Mouse (Mus musculus): ENCODE results near the gene Klhl10. TPM values are rescaled to one million over a fixed set of nuclear protein-coding genes. Genes with fewer than 3 reads are reported as not detected.

Gene Klhl10
- polyA plus RNA-seq, 1 experiment from 2014 or later: 0.80 TPM

DNA sequence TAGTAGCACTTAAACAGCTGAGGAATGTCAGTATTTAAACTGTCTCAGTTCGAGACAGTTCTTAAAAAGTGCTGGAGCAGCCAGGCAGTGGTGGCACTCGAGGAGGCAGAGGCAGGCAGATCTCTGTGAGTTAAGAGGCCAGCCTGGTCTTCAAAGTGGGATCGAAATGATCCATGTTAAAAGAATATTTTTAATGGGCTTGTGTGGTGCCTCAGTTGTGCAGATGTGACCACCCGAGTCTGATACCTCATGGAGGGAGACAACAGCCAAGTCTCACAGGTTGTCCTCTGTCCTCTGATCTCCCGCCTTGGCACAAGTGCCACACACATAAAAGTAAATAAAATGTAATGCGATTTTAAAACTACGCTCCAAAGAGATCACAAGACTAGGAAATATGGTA lies 43.2 kb upstream of the Klhl10 start:
- Histone ChIP-seq H3K4me1 (replicated peaks; ENCODE audit: control insufficient read depth, insufficient read depth, low read length) (peaks cover 28% of the 10 kb centered on the region), H3K4me2 (ENCODE audit: low read length) (no peak overlapping the region), H3K27me3 (replicated peaks; ENCODE audit: control insufficient read depth, insufficient read depth, low read length) (peaks cover 6% of the 10 kb centered on the region; the same call in 1 of the 2 replicates), H3K27ac (ENCODE audit: low read length) (no peak overlapping the region), H3K36me3 (ENCODE audit: control insufficient read depth, insufficient read depth) (no peaks in the 10 kb centered on the region), H3K4me3 (replicated peaks; ENCODE audit: low read length) (no peak overlapping the region), H3K9me3 (ENCODE audit: control insufficient read depth, low read length) (no peaks in the 10 kb centered on the region), H3K9ac (replicated peaks; ENCODE audit: low read depth, low read length) (no peak overlapping the region)
- no peak for ATAC-seq
- 95% methylated on average over 7 of the region's 7 CpGs for WGBS

DNA sequence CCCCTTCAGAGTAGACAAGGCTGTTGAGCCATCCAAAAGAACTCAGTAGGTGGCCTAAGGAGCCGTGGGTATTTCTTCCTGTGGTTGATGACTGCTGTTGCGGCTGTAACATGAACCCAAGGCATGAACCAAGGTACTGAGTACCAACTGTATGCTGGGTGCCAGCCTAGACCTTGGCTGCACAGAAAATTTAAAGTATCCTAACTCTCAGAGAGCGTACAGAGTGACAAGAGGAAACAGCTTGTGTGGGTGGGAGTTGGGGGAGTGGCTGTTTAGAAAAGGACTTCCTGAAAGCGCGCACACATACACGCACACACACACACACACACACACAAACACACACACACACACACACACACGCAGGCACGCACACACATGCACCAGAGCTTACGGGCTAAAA lies 42.4 kb upstream of the Klhl10 start:
- no peaks in the 10 kb centered on the region for H3K36me3 ChIP-seq (ENCODE audit: control insufficient read depth, insufficient read depth)
- H3K4me2 ChIP-seq (ENCODE audit: low read length): no peak overlapping the region
- no peaks in the 10 kb centered on the region for H3K9me3 ChIP-seq (ENCODE audit: control insufficient read depth, low read length)
- WGBS: 79% methylated on average over 9 of the region's 9 CpGs
- H3K4me3 ChIP-seq (replicated peaks; ENCODE audit: low read length): no peak overlapping the region
- H3K27ac ChIP-seq (ENCODE audit: low read length): no peak overlapping the region
- H3K4me1 ChIP-seq (replicated peaks; ENCODE audit: control insufficient read depth, insufficient read depth, low read length): peaks cover 28% of the 10 kb centered on the region
- no peak overlapping the region for H3K9ac ChIP-seq (replicated peaks; ENCODE audit: low read depth, low read length)
- ATAC-seq: no peak
- peaks cover 6% of the 10 kb centered on the region; the same call in 1 of the 2 replicates for H3K27me3 ChIP-seq (replicated peaks; ENCODE audit: control insufficient read depth, insufficient read depth, low read length)

DNA sequence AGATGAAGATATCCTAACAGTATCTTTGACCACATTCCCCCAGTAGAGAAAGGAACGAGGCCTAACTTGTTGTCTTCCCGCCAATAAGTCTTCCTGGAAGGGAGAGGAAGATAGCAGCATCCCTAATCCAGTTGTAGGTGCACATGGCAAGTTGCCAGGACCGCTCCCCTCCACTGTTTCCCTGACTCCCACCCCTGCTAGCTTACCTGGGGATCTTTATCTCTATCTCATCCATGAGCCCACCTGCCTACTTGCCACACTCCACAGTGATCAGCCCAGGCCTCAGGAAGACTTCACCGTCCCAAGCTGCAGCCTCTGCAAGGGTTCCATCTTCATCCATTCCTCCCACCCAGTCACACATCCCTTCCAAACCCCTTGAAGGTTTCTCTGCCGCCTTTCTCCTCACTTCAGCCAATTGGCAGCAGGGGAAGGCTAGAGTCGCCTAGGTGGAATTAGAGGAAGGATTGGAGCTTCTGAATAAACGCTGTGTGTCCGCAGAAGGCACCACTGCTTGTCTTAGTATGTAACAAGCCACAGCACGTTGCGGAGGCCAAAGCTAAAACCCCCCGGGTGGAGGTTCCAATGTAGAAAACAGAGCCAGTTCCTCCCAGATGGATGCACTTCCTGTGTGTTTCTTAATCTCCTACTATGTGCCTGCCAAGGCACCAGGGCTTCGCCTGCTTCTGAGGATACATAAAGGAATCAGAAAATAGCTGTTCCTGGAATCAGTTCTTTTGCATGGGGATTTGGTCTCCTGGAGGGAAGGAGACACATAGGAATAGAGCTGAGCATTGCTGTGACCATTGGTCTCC lies 41.8 kb upstream of the Klhl10 start:
- Histone ChIP-seq H3K4me1 (replicated peaks; ENCODE audit: control insufficient read depth, insufficient read depth, low read length) (peaks cover 25% of the 10 kb centered on the region), H3K4me3 (replicated peaks; ENCODE audit: low read length) (no peak overlapping the region), H3K9ac (replicated peaks; ENCODE audit: low read depth, low read length) (no peak overlapping the region), H3K36me3 (ENCODE audit: control insufficient read depth, insufficient read depth) (no peaks in the 10 kb centered on the region), H3K4me2 (ENCODE audit: low read length) (no peak overlapping the region), H3K27ac (ENCODE audit: low read length) (no peak overlapping the region), H3K27me3 (replicated peaks; ENCODE audit: control insufficient read depth, insufficient read depth, low read length) (peaks cover 6% of the 10 kb centered on the region; the same call in 1 of the 2 replicates), H3K9me3 (ENCODE audit: control insufficient read depth, low read length) (no peaks in the 10 kb centered on the region)
- WGBS: 77% methylated on average over 12 of the region's 12 CpGs
- ATAC-seq: no peak

GRCm38 (mm10) chr11:100400842-100401241 lies 40.9 kb upstream of the Klhl10 start:
- Histone ChIP-seq H3K9me3 (ENCODE audit: control insufficient read depth, low read length) (no peaks in the 10 kb centered on the region), H3K27ac (ENCODE audit: low read length) (no peak overlapping the region), H3K9ac (replicated peaks; ENCODE audit: low read depth, low read length) (no peak overlapping the region), H3K4me1 (replicated peaks; ENCODE audit: control insufficient read depth, insufficient read depth, low read length) (peaks cover 17% of the 10 kb centered on the region), H3K27me3 (replicated peaks; ENCODE audit: control insufficient read depth, insufficient read depth, low read length) (peaks cover 3% of the 10 kb centered on the region; the same call in 1 of the 2 replicates), H3K36me3 (ENCODE audit: control insufficient read depth, insufficient read depth) (no peaks in the 10 kb centered on the region), H3K4me2 (ENCODE audit: low read length) (no peak overlapping the region), H3K4me3 (replicated peaks; ENCODE audit: low read length) (no peak overlapping the region)
- WGBS: 84% methylated on average over 6 of the region's 6 CpGs
- no peak for ATAC-seq

DNA sequence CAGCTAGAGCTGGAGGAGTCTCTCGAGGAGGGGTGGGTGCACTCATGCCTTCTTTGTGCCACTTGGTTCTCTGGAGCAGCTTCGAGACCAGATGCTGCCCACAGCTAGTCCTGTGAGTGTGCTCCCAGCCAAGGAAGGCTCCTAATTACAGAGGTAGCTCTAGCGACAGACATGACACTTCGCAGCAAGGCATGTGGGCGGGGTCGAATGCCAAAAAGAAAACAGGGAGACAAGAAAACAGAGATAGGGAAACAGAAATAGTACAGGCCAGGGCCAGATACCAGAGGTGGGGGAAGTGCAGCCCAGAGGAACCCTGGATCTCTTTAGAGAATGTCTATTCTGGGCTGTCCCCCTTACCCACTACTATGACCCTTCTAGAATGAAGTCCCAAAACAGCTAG lies 39.5 kb upstream of the Klhl10 start:
- WGBS: 37% methylated on average over 6 of the region's 6 CpGs
- Histone ChIP-seq H3K4me3 (replicated peaks; ENCODE audit: low read length) (no peak overlapping the region), H3K4me2 (ENCODE audit: low read length) (no peak overlapping the region), H3K9me3 (ENCODE audit: control insufficient read depth, low read length) (no peaks in the 10 kb centered on the region), H3K36me3 (ENCODE audit: control insufficient read depth, insufficient read depth) (no peaks in the 10 kb centered on the region), H3K27me3 (replicated peaks; ENCODE audit: control insufficient read depth, insufficient read depth, low read length) (peaks cover 3% of the 10 kb centered on the region; the same call in 1 of the 2 replicates), H3K4me1 (replicated peaks; ENCODE audit: control insufficient read depth, insufficient read depth, low read length) (peaks cover 8% of the 10 kb centered on the region), H3K9ac (replicated peaks; ENCODE audit: low read depth, low read length) (no peak overlapping the region), H3K27ac (ENCODE audit: low read length) (no peak overlapping the region)
- no peak for ATAC-seq

GRCm38 (mm10) chr11:100402682-100403081 lies 39.0 kb upstream of the Klhl10 start:
- no peak for ATAC-seq
- Histone ChIP-seq H3K27me3 (replicated peaks; ENCODE audit: control insufficient read depth, insufficient read depth, low read length) (peaks cover 3% of the 10 kb centered on the region; the same call in 1 of the 2 replicates), H3K9me3 (ENCODE audit: control insufficient read depth, low read length) (no peaks in the 10 kb centered on the region), H3K4me3 (replicated peaks; ENCODE audit: low read length) (no peak overlapping the region), H3K4me2 (ENCODE audit: low read length) (no peak overlapping the region), H3K9ac (replicated peaks; ENCODE audit: low read depth, low read length) (no peak overlapping the region), H3K36me3 (ENCODE audit: control insufficient read depth, insufficient read depth) (no peaks in the 10 kb centered on the region), H3K4me1 (replicated peaks; ENCODE audit: control insufficient read depth, insufficient read depth, low read length) (peaks cover 8% of the 10 kb centered on the region), H3K27ac (ENCODE audit: low read length) (no peak overlapping the region)
- 79% methylated on average over 2 of the region's 2 CpGs for WGBS

- ATAC-seq: no peak
- no peak overlapping the region for H3K27ac ChIP-seq (ENCODE audit: low read length)
- 72% methylated on average over 10 of the region's 10 CpGs for WGBS
Measured at GRCm38 (mm10) chr11:100403445-100404134, 38.1 kb upstream of the Klhl10 start.

GRCm38 (mm10) chr11:100404456-100405074 lies 37.2 kb upstream of the Klhl10 start:
- Histone ChIP-seq H3K4me1 (replicated peaks; ENCODE audit: control insufficient read depth, insufficient read depth, low read length) (peaks cover 5% of the 10 kb centered on the region), H3K4me3 (replicated peaks; ENCODE audit: low read length) (no peak overlapping the region), H3K36me3 (ENCODE audit: control insufficient read depth, insufficient read depth) (no peaks in the 10 kb centered on the region), H3K4me2 (ENCODE audit: low read length) (no peak overlapping the region), H3K27ac (ENCODE audit: low read length) (no peak overlapping the region), H3K27me3 (replicated peaks; ENCODE audit: control insufficient read depth, insufficient read depth, low read length) (peaks cover 3% of the 10 kb centered on the region; the same call in 1 of the 2 replicates), H3K9ac (replicated peaks; ENCODE audit: low read depth, low read length) (no peak overlapping the region), H3K9me3 (ENCODE audit: control insufficient read depth, low read length) (no peaks in the 10 kb centered on the region)
- 95% methylated on average over 3 of the region's 3 CpGs for WGBS
- no peak for ATAC-seq

More at GRCm38 (mm10) chr11:100403445-100404134, 38.1 kb upstream of the Klhl10 start:
- Histone ChIP-seq H3K36me3 (ENCODE audit: control insufficient read depth, insufficient read depth) (no peaks in the 10 kb centered on the region), H3K4me1 (replicated peaks; ENCODE audit: control insufficient read depth, insufficient read depth, low read length) (peaks cover 5% of the 10 kb centered on the region), H3K9me3 (ENCODE audit: control insufficient read depth, low read length) (no peaks in the 10 kb centered on the region), H3K4me2 (ENCODE audit: low read length) (no peak overlapping the region), H3K27me3 (replicated peaks; ENCODE audit: control insufficient read depth, insufficient read depth, low read length) (peaks cover 3% of the 10 kb centered on the region; the same call in 1 of the 2 replicates), H3K4me3 (replicated peaks; ENCODE audit: low read length) (no peak overlapping the region), H3K9ac (replicated peaks; ENCODE audit: low read depth, low read length) (no peak overlapping the region)

GRCm38 (mm10) chr11:100406273-100406672 lies 35.4 kb upstream of the Klhl10 start:
- Histone ChIP-seq H3K27me3 (replicated peaks; ENCODE audit: control insufficient read depth, insufficient read depth, low read length) (peaks cover under 1% of the 10 kb centered on the region; the same call in 1 of the 2 replicates), H3K27ac (ENCODE audit: low read length) (no peak overlapping the region), H3K4me3 (replicated peaks; ENCODE audit: low read length) (no peak overlapping the region), H3K9me3 (ENCODE audit: control insufficient read depth, low read length) (no peaks in the 10 kb centered on the region), H3K4me1 (replicated peaks; ENCODE audit: control insufficient read depth, insufficient read depth, low read length) (peaks cover 5% of the 10 kb centered on the region), H3K4me2 (ENCODE audit: low read length) (no peak overlapping the region), H3K36me3 (ENCODE audit: control insufficient read depth, insufficient read depth) (no peaks in the 10 kb centered on the region), H3K9ac (replicated peaks; ENCODE audit: low read depth, low read length) (no peak overlapping the region)
- no peak for ATAC-seq
- 82% methylated on average over 8 of the region's 8 CpGs for WGBS

Data from forebrain, embryonic 16.5 days (tissue).